Mouse (Mus musculus): ENCODE data around the gene Cbr4. TPM values are rescaled to one million over a fixed set of nuclear protein-coding genes. Genes with fewer than 3 reads are reported as not detected.

The Cbr4 gene
- polyA plus RNA-seq, 1 experiment = 1.4 TPM

GRCm38 (mm10) chr8:61488631-61489030 is 1.1 kb downstream of the Cbr4 start:
- peaks cover 3% of the 10 kb centered on the region; the same call in 1 of the 2 replicates for H3K4me1 ChIP-seq (ENCODE audit: control insufficient read depth, insufficient read depth, insufficient read length, low read length)
- H3K36me3 ChIP-seq (ENCODE audit: control insufficient read depth, insufficient read depth, low read length) = peaks cover 10% of the 10 kb centered on the region
- no peak overlapping the region for H3K27ac ChIP-seq (ENCODE audit: insufficient read depth, low read depth, low read length)
- no peak overlapping the region for H3K4me3 ChIP-seq (ENCODE audit: low read depth, low read length)
- TF ChIP-seq POLR2A (IDR thresholded peaks at IDR 0.05; ENCODE audit: low read depth, low read length) = no peak
- no peak for TF ChIP-seq CTCF (IDR thresholded peaks at IDR 0.05; ENCODE audit: extremely low read depth, insufficient read length, insufficient replicate concordance, low read depth, low read length)
- H3K27me3 ChIP-seq (ENCODE audit: control insufficient read depth, insufficient read depth, low read length) = no peaks in the 10 kb centered on the region
- WGBS = 89% methylated on average over 8 of the region's 8 CpGs

- Histone ChIP-seq H3K27me3 (ENCODE audit: control insufficient read depth, insufficient read depth, low read length) (no peaks in the 10 kb centered on the region), H3K27ac (ENCODE audit: insufficient read depth, low read depth, low read length) (no peak overlapping the region), H3K4me3 (ENCODE audit: low read depth, low read length) (no peak overlapping the region), H3K4me1 (ENCODE audit: control insufficient read depth, insufficient read depth, insufficient read length, low read length) (no peaks in the 10 kb centered on the region; the same call in 1 of the 2 replicates), H3K36me3 (ENCODE audit: control insufficient read depth, insufficient read depth, low read length) (peaks cover 14% of the 10 kb centered on the region)
- no peak for TF ChIP-seq CTCF (IDR thresholded peaks at IDR 0.05; ENCODE audit: extremely low read depth, insufficient read length, insufficient replicate concordance, low read depth, low read length)
- no peak for TF ChIP-seq POLR2A (IDR thresholded peaks at IDR 0.05; ENCODE audit: low read depth, low read length)
- WGBS = 83% methylated on average over 4 of the region's 4 CpGs
Measured at GRCm38 (mm10) chr8:61497110-61497509, 9.6 kb downstream of the Cbr4 start.

GRCm38 (mm10) chr8:61499035-61499434 is 11.5 kb downstream of the Cbr4 start:
- 51% methylated on average over 4 of the region's 4 CpGs for WGBS
- Histone ChIP-seq H3K27me3 (ENCODE audit: control insufficient read depth, insufficient read depth, low read length) (no peaks in the 10 kb centered on the region), H3K4me3 (ENCODE audit: low read depth, low read length) (no peak overlapping the region), H3K27ac (ENCODE audit: insufficient read depth, low read depth, low read length) (no peak overlapping the region), H3K4me1 (ENCODE audit: control insufficient read depth, insufficient read depth, insufficient read length, low read length) (no peaks in the 10 kb centered on the region; the same call in 1 of the 2 replicates), H3K36me3 (ENCODE audit: control insufficient read depth, insufficient read depth, low read length) (peaks cover 13% of the 10 kb centered on the region)
- no peak for TF ChIP-seq POLR2A (IDR thresholded peaks at IDR 0.05; ENCODE audit: low read depth, low read length)
- peak; percentile 48; the same call in 1 of the 2 replicates for TF ChIP-seq CTCF (IDR thresholded peaks at IDR 0.05; ENCODE audit: extremely low read depth, insufficient read length, insufficient replicate concordance, low read depth, low read length)

GRCm38 (mm10) chr8:61500914-61501313 is 13.4 kb downstream of the Cbr4 start:
- no peak overlapping the region for H3K4me3 ChIP-seq (ENCODE audit: low read depth, low read length)
- no peak for TF ChIP-seq CTCF (IDR thresholded peaks at IDR 0.05; ENCODE audit: extremely low read depth, insufficient read length, insufficient replicate concordance, low read depth, low read length)
- no peak for TF ChIP-seq POLR2A (IDR thresholded peaks at IDR 0.05; ENCODE audit: low read depth, low read length)
- H3K36me3 ChIP-seq (ENCODE audit: control insufficient read depth, insufficient read depth, low read length) = peaks cover 8% of the 10 kb centered on the region
- no peaks in the 10 kb centered on the region for H3K27me3 ChIP-seq (ENCODE audit: control insufficient read depth, insufficient read depth, low read length)
- WGBS = 33% methylated on average over 3 of the region's 3 CpGs
- no peak overlapping the region for H3K27ac ChIP-seq (ENCODE audit: insufficient read depth, low read depth, low read length)
- no peaks in the 10 kb centered on the region; the same call in 1 of the 2 replicates for H3K4me1 ChIP-seq (ENCODE audit: control insufficient read depth, insufficient read depth, insufficient read length, low read length)

GRCm38 (mm10) chr8:61502277-61502676 is 14.7 kb downstream of the Cbr4 start:
- Histone ChIP-seq H3K27ac (ENCODE audit: insufficient read depth, low read depth, low read length) (no peak overlapping the region), H3K36me3 (ENCODE audit: control insufficient read depth, insufficient read depth, low read length) (peaks cover 3% of the 10 kb centered on the region; the same call in 1 of the 2 replicates), H3K27me3 (ENCODE audit: control insufficient read depth, insufficient read depth, low read length) (no peaks in the 10 kb centered on the region), H3K4me1 (ENCODE audit: control insufficient read depth, insufficient read depth, insufficient read length, low read length) (no peaks in the 10 kb centered on the region; the same call in 1 of the 2 replicates), H3K4me3 (ENCODE audit: low read depth, low read length) (no peak overlapping the region)
- TF ChIP-seq POLR2A (IDR thresholded peaks at IDR 0.05; ENCODE audit: low read depth, low read length) = no peak
- TF ChIP-seq CTCF (IDR thresholded peaks at IDR 0.05; ENCODE audit: extremely low read depth, insufficient read length, insufficient replicate concordance, low read depth, low read length) = no peak

GRCm38 (mm10) chr8:61515110-61515930 is 27.8 kb downstream of the Cbr4 start:
- Histone ChIP-seq H3K4me3 (ENCODE audit: low read depth, low read length) (no peak overlapping the region), H3K36me3 (ENCODE audit: control insufficient read depth, insufficient read depth, low read length) (peaks cover 46% of the 10 kb centered on the region), H3K27me3 (ENCODE audit: control insufficient read depth, insufficient read depth, low read length) (no peaks in the 10 kb centered on the region), H3K27ac (ENCODE audit: insufficient read depth, low read depth, low read length) (no peak overlapping the region), H3K4me1 (ENCODE audit: control insufficient read depth, insufficient read depth, insufficient read length, low read length) (no peaks in the 10 kb centered on the region)
- TF ChIP-seq POLR2A (IDR thresholded peaks at IDR 0.05; ENCODE audit: low read depth, low read length) = no peak
- no peak for TF ChIP-seq CTCF (IDR thresholded peaks at IDR 0.05; ENCODE audit: extremely low read depth, insufficient read length, insufficient replicate concordance, low read depth, low read length)
- 94% methylated on average over 24 of the region's 24 CpGs for WGBS

GRCm38 (mm10) chr8:61515931-61516744 is 28.6 kb downstream of the Cbr4 start:
- Histone ChIP-seq H3K36me3 (ENCODE audit: control insufficient read depth, insufficient read depth, low read length) (peaks cover 41% of the 10 kb centered on the region), H3K27ac (ENCODE audit: insufficient read depth, low read depth, low read length) (no peak overlapping the region), H3K4me3 (ENCODE audit: low read depth, low read length) (no peak overlapping the region), H3K4me1 (ENCODE audit: control insufficient read depth, insufficient read depth, insufficient read length, low read length) (no peaks in the 10 kb centered on the region), H3K27me3 (ENCODE audit: control insufficient read depth, insufficient read depth, low read length) (no peaks in the 10 kb centered on the region)
- no peak for TF ChIP-seq POLR2A (IDR thresholded peaks at IDR 0.05; ENCODE audit: low read depth, low read length)
- TF ChIP-seq CTCF (IDR thresholded peaks at IDR 0.05; ENCODE audit: extremely low read depth, insufficient read length, insufficient replicate concordance, low read depth, low read length) = peak; percentile 88; the same call in 1 of the 2 replicates
- WGBS = 54% methylated on average over 25 of the region's 25 CpGs

Data from small intestine, adult 2 months (tissue).